Mouse (Mus musculus): Measurements from ENCODE around the gene Prima1. TPM values are rescaled to one million over a fixed set of nuclear protein-coding genes. Genes with fewer than 3 reads are reported as not detected.

The Prima1 gene
- total and polyA plus RNA-seq, 3 experiments = not detected

DNA sequence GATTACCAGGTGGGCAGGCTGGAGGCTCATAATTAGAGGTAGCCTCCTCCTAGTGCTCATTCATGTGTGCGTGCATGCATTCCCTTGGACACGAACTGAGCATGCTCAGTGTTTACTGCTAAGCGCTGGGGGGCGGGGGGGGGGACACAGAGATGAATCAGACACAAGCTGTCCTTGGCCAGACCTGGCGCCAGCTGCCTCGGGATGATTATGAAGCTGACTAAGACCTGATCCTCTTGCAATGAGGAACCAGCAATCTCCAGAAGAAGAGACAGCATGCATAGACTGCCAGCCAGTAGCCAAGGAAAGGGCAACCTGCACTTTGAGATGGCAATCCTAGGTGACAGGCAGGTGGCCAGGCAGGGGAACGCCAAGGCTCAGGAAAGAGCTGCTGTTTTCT lies 36.4 kb downstream of the Prima1 start:
- H3K27me3 ChIP-seq (ENCODE audit: control insufficient read depth in 1 of 2, insufficient read depth in 2 of 2, low read length in 2 of 2) = no peaks in the 10 kb centered on the region
- no peaks in the 10 kb centered on the region for H3K36me3 ChIP-seq (ENCODE audit: control insufficient read depth in 1 of 2, insufficient read depth in 2 of 2, low read length in 2 of 2)
- H3K27ac ChIP-seq (ENCODE audit: control insufficient read depth, low read depth, low read length) = no peak overlapping the region
- H3K4me1 ChIP-seq (ENCODE audit: control insufficient read depth in 1 of 2, insufficient read depth in 2 of 2, low read length in 2 of 2) = no peaks in the 10 kb centered on the region
- DNase-seq (ENCODE audit: low read depth, low spot score) = no peak
- no peak for TF ChIP-seq CTCF (IDR thresholded peaks at IDR 0.05 in 2 of 3, conservative IDR thresholded peaks at IDR 0.05 in 1 of 3; ENCODE audit: control insufficient read depth in 1 of 3, insufficient read depth in 1 of 3, low read depth in 2 of 3, low read length in 3 of 3, poor library complexity in 1 of 3, severe bottlenecking in 1 of 3)
- no peak for TF ChIP-seq USF1 (IDR thresholded peaks at IDR 0.05; ENCODE audit: low read depth, low read length)
- no peak for TF ChIP-seq ZNF384 (IDR thresholded peaks at IDR 0.05; ENCODE audit: low read depth, low read length)
- TF ChIP-seq MXI1 (IDR thresholded peaks at IDR 0.05; ENCODE audit: low read depth, low read length) = no peak
- TF ChIP-seq EP300 (IDR thresholded peaks at IDR 0.05; ENCODE audit: low read depth in 1 of 2, low read length in 2 of 2) = no peak
- TF ChIP-seq NELFE (IDR thresholded peaks at IDR 0.05; ENCODE audit: low read depth, low read length) = no peak
- no peak overlapping the region for H3K9ac ChIP-seq (ENCODE audit: control insufficient read depth, low read depth, low read length, poor library complexity, severe bottlenecking)
- H3K4me3 ChIP-seq (ENCODE audit: control insufficient read depth in 1 of 2, insufficient read depth in 1 of 2, low read depth in 2 of 2, low read length in 2 of 2) = no peak overlapping the region
- no peaks in the 10 kb centered on the region for H3K9me3 ChIP-seq (replicated peaks; ENCODE audit: insufficient read depth, low read length)
- H3K79me2 ChIP-seq (ENCODE audit: control insufficient read depth, insufficient read depth, low read length, poor library complexity) = no peaks in the 10 kb centered on the region

DNA sequence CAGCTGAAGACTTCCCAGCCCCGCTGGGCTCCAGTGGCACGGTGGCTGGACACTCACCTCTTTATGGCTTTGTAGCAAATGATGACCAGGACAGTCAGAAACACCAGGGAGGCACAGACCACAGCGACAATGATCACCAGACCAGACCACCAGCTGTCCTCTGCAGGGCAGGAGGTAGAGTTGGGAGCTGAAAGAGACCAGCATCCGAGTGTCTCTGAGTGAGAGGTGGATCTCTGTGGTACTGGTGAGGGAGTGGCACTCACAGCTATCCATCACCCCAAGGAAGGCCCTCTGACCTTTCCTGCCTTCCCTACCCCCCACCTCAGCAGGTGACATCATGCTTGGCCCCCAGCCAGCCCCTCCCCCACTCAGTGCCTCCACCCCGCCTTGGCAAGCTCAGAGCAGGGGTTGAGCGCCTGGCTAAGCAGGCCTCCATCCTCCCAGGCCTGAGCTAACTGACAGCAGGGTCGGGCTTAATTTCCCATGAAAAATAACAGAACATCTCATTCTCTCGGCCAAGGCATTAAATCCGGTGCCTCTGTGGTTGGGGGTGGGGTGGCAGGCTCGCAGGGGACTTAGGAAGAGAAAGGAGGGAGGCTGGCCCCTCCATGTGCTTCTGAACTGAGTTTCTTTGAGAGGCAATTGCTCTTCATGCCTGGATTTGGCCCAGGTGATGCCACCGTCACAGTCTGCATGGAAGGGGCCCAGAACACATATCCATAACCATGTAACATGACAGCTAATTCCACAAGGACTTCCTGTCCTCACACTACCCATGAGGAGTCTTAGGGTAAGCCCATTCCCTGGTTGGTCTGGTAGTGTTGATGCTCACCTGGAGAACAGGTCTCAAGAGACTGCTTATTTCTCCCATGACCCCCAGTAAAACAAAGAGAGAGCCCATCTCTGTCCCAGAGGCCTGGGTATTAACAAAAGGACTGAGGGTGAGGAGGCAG lies 39.1 kb downstream of the Prima1 start:
- H3K9me3 ChIP-seq (replicated peaks; ENCODE audit: insufficient read depth, low read length) = no peaks in the 10 kb centered on the region

DNA sequence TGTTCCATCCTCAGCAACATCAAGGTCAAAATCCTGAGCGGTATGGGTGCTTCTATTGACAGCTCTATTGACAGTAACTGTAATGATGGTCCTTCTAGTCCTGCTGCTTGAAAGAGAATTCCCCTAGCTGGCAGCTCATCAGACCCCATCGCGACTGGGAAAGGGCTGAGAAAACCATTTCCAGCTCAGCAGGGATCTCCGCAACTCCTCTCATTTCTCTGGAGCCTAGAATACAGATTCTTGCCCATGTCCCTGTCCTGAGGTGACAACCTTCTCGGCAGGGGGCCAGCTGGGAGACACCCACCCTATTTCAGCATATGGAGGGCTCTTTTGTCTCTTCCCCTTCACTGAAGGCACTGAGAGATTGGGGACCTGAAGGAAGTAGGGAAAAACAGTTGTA lies 49.0 kb downstream of the Prima1 start:
- H3K9me3 ChIP-seq (replicated peaks; ENCODE audit: insufficient read depth, low read length) = no peaks in the 10 kb centered on the region
- no peak overlapping the region for H3K27ac ChIP-seq (ENCODE audit: control insufficient read depth, low read depth, low read length)
- TF ChIP-seq POLR2AphosphoS5 (IDR thresholded peaks at IDR 0.05; ENCODE audit: borderline replicate concordance, low read depth, low read length) = no peak
- TF ChIP-seq MEF2A (IDR thresholded peaks at IDR 0.05; ENCODE audit: extremely low read depth, insufficient replicate concordance, low read depth, low read length, poor library complexity, severe bottlenecking) = no peak
- TF ChIP-seq ZNF384 (IDR thresholded peaks at IDR 0.05; ENCODE audit: low read depth, low read length) = no peak
- no peak for TF ChIP-seq ETS1 (IDR thresholded peaks at IDR 0.05; ENCODE audit: low read depth, low read length)
- no peaks in the 10 kb centered on the region for H3K36me3 ChIP-seq (ENCODE audit: control insufficient read depth in 1 of 2, insufficient read depth in 2 of 2, low read length in 2 of 2)
- no peak for DNase-seq (ENCODE audit: low read depth, low spot score)
- no peaks in the 10 kb centered on the region for H3K79me2 ChIP-seq (ENCODE audit: control insufficient read depth, insufficient read depth, low read length, poor library complexity)
- no peaks in the 10 kb centered on the region for H3K4me1 ChIP-seq (ENCODE audit: control insufficient read depth in 1 of 2, insufficient read depth in 2 of 2, low read length in 2 of 2)
- H3K27me3 ChIP-seq (ENCODE audit: control insufficient read depth in 1 of 2, insufficient read depth in 2 of 2, low read length in 2 of 2) = no peaks in the 10 kb centered on the region; a peak in 1 of 4 replicates
- no peak overlapping the region for H3K9ac ChIP-seq (ENCODE audit: control insufficient read depth, low read depth, low read length, poor library complexity, severe bottlenecking)
- no peak overlapping the region for H3K4me3 ChIP-seq (ENCODE audit: control insufficient read depth in 1 of 2, insufficient read depth in 1 of 2, low read depth in 2 of 2, low read length in 2 of 2)

More for the DNA sequence above, 39.1 kb downstream of the Prima1 start:
- Histone ChIP-seq H3K27me3 (ENCODE audit: control insufficient read depth in 1 of 2, insufficient read depth in 2 of 2, low read length in 2 of 2) (no peaks in the 10 kb centered on the region; a peak in 1 of 4 replicates), H3K36me3 (ENCODE audit: control insufficient read depth in 1 of 2, insufficient read depth in 2 of 2, low read length in 2 of 2) (no peaks in the 10 kb centered on the region), H3K27ac (ENCODE audit: control insufficient read depth, low read depth, low read length) (no peak overlapping the region), H3K9ac (ENCODE audit: control insufficient read depth, low read depth, low read length, poor library complexity, severe bottlenecking) (no peak overlapping the region), H3K4me1 (ENCODE audit: control insufficient read depth in 1 of 2, insufficient read depth in 2 of 2, low read length in 2 of 2) (no peaks in the 10 kb centered on the region), H3K4me3 (ENCODE audit: control insufficient read depth in 1 of 2, insufficient read depth in 1 of 2, low read depth in 2 of 2, low read length in 2 of 2) (no peak overlapping the region), H3K79me2 (ENCODE audit: control insufficient read depth, insufficient read depth, low read length, poor library complexity) (no peaks in the 10 kb centered on the region)
- TF ChIP-seq GABPA (IDR thresholded peaks at IDR 0.05; ENCODE audit: low read depth, low read length) (no peak), E2F4 (IDR thresholded peaks at IDR 0.05; ENCODE audit: borderline replicate concordance, low read depth, low read length) (no peak), TCF12 (IDR thresholded peaks at IDR 0.05; ENCODE audit: low read depth, low read length) (no peak), ZNF384 (IDR thresholded peaks at IDR 0.05; ENCODE audit: low read depth, low read length) (no peak), UBTF (IDR thresholded peaks at IDR 0.05; ENCODE audit: borderline replicate concordance, insufficient read depth, low read depth, low read length) (no peak), MYB (IDR thresholded peaks at IDR 0.05; ENCODE audit: low read depth, low read length) (no peak)
- DNase-seq (ENCODE audit: low read depth, low spot score) = no peak
